Mouse (Mus musculus) limb, embryonic 13.5 days (tissue): Measurements from ENCODE around the gene Micu2. TPM values are rescaled to one million over a fixed set of nuclear protein-coding genes. Genes with fewer than 3 reads are reported as not detected.
"Not testable (repeated sequence)": the region's sequence is repeated elsewhere in the genome, so short reads cannot be mapped to it uniquely, and the experiment has no call there.

Experiments used
- ATAC-seq: fragments of 200-750 bp; cut with Nextera tagmentation; 2 replicates; pipeline ENCODE4 v1.8.0; 2017; ENCODE audit warnings: low read depth, moderate number of reproducible peaks, moderate TSS enrichment; ENCODE audit not compliant: low FRiP score
- H3K27ac ChIP-seq: fragments of 300-500 bp; sonication (generic); 2 replicates; pipeline ENCODE4 v1.5.1; 2015; ENCODE audit warnings: inconsistent platforms, mild to moderate bottlenecking, moderate library complexity
- H3K27me3 ChIP-seq: fragments of 300-500 bp; sonication (generic); 2 replicates; pipeline ENCODE4 v1.6.1; 2015; ENCODE audit warnings: mild to moderate bottlenecking, inconsistent platforms
- H3K36me3 ChIP-seq: fragments of 300-500 bp; sonication (generic); 2 replicates; pipeline ENCODE4 v1.6.1; 2015; ENCODE audit warnings: inconsistent platforms, mild to moderate bottlenecking, moderate library complexity
- H3K4me1 ChIP-seq: fragments of 300-500 bp; sonication (generic); 2 replicates; pipeline ENCODE4 v1.6.1; 2015; ENCODE audit warnings: inconsistent platforms
- H3K4me2 ChIP-seq: fragments of 300-500 bp; sonication (generic); replicated peaks from 2 replicates; pipeline ENCODE4 v1.6.1; 2015; ENCODE audit warnings: inconsistent platforms, mild to moderate bottlenecking, moderate library complexity
- H3K4me3 ChIP-seq: fragments of 300-500 bp; sonication (generic); 2 replicates; pipeline ENCODE4 v1.5.1; 2015; ENCODE audit warnings: moderate library complexity, mild to moderate bottlenecking, inconsistent platforms
- H3K9ac ChIP-seq: fragments of 300-500 bp; sonication (generic); 2 replicates; pipeline ENCODE4 v1.6.1; 2015; ENCODE audit warnings: mild to moderate bottlenecking, inconsistent platforms
- H3K9me3 ChIP-seq: fragments of 300-500 bp; sonication (generic); 2 replicates; pipeline ENCODE4 v1.6.1; 2016; ENCODE audit warnings: inconsistent platforms
- WGBS: fragments of 180-500 bp; shearing (Covaris S2); methylation state at CpG from one replicate; pipeline ENCODE4 v1.1.7; 2015; 5-methylcytosine and 5-hydroxymethylcytosine counted together
- polyA plus RNA-seq: library from polyadenylated mRNA; unstranded; fragments of >200 nt; fragmentation: Nextera tagmentation; extraction: Ambion mirVana; gene quantifications from 2 replicates; pipeline ENCODE4 v1.2.1, GENCODE M21; 2015

Gene Micu2
- polyA plus RNA-seq, 1 experiment from 2014 or later: 93.8 TPM

- no peak for ATAC-seq
- Histone ChIP-seq H3K4me3 (no peak overlapping the region), H3K9ac (no peak overlapping the region), H3K4me1 (no peaks in the 10 kb centered on the region), H3K36me3 (peaks cover 15% of the 10 kb centered on the region), H3K4me2 (no peak overlapping the region), H3K9me3 (no peaks in the 10 kb centered on the region), H3K27me3 (no peaks in the 10 kb centered on the region), H3K27ac (no peak overlapping the region)
- 77% methylated on average over 4 of the region's 4 CpGs for WGBS
Observed at GRCm38 (mm10) chr14:57911316-57911715, 87.7 kb downstream of the Micu2 start.

- ATAC-seq: peak; percentile 86
- H3K4me1 ChIP-seq: no peaks in the 10 kb centered on the region
- H3K4me2 ChIP-seq: peak overlapping the region; percentile 63
- H3K36me3 ChIP-seq: peaks cover 8% of the 10 kb centered on the region
- no peaks in the 10 kb centered on the region for H3K9me3 ChIP-seq
- WGBS: 23% methylated on average over 26 of the region's 26 CpGs
- no peaks in the 10 kb centered on the region for H3K27me3 ChIP-seq
- peak overlapping the region; percentile 35 for H3K4me3 ChIP-seq
- peak overlapping the region; percentile 61 for H3K9ac ChIP-seq
- H3K27ac ChIP-seq: no peak overlapping the region
Observed at GRCm38 (mm10) chr14:57910501-57911068, 88.5 kb downstream of the Micu2 start.

GRCm38 (mm10) chr14:57909297-57909696, 89.8 kb downstream of the Micu2 start:
- H3K4me3 ChIP-seq: no peak overlapping the region
- no peaks in the 10 kb centered on the region for H3K36me3 ChIP-seq
- H3K27me3 ChIP-seq: no peaks in the 10 kb centered on the region
- no peak overlapping the region for H3K4me2 ChIP-seq
- 81% methylated on average over 5 of the region's 5 CpGs for WGBS
- H3K9ac ChIP-seq: no peak overlapping the region
- no peaks in the 10 kb centered on the region for H3K4me1 ChIP-seq
- no peak overlapping the region for H3K27ac ChIP-seq
- ATAC-seq: no peak
- no peaks in the 10 kb centered on the region for H3K9me3 ChIP-seq

- no peaks in the 10 kb centered on the region for H3K4me1 ChIP-seq
- H3K27ac ChIP-seq: no peak overlapping the region
- H3K9me3 ChIP-seq: no peaks in the 10 kb centered on the region
- H3K9ac ChIP-seq: no peak overlapping the region
- no peak overlapping the region for H3K4me2 ChIP-seq
- H3K36me3 ChIP-seq: no peaks in the 10 kb centered on the region
- no peaks in the 10 kb centered on the region for H3K27me3 ChIP-seq
- WGBS: 65% methylated on average over 2 of the region's 2 CpGs
- ATAC-seq: no peak
- no peak overlapping the region for H3K4me3 ChIP-seq
Observed at GRCm38 (mm10) chr14:57908431-57908830, 90.6 kb downstream of the Micu2 start.

- no peaks in the 10 kb centered on the region for H3K4me1 ChIP-seq
- no peak overlapping the region for H3K4me2 ChIP-seq
Observed at GRCm38 (mm10) chr14:57901998-57902397, 97.1 kb downstream of the Micu2 start.

GRCm38 (mm10) chr14:57896882-57897281, 102.2 kb downstream of the Micu2 start:
- Histone ChIP-seq H3K27me3 (no peaks in the 10 kb centered on the region), H3K36me3 (no peaks in the 10 kb centered on the region), H3K4me3 (no peak overlapping the region), H3K9me3 (no peaks in the 10 kb centered on the region), H3K9ac (no peak overlapping the region), H3K4me2 (no peak overlapping the region), H3K4me1 (no peaks in the 10 kb centered on the region), H3K27ac (no peak overlapping the region)
- ATAC-seq: no peak
- WGBS: 94% methylated on average over 12 of the region's 12 CpGs

More at GRCm38 (mm10) chr14:57901998-57902397, 97.1 kb downstream of the Micu2 start:
- Histone ChIP-seq H3K27ac (no peak overlapping the region), H3K27me3 (no peaks in the 10 kb centered on the region), H3K9ac (no peak overlapping the region), H3K4me3 (no peak overlapping the region), H3K9me3 (no peaks in the 10 kb centered on the region), H3K36me3 (no peaks in the 10 kb centered on the region)
- ATAC-seq: no peak
- 66% methylated on average over 1 of the region's 1 CpGs for WGBS

GRCm38 (mm10) chr14:57896088-57896871, 102.8 kb downstream of the Micu2 start:
- not testable (repeated sequence) for H3K27me3 ChIP-seq, H3K4me1 ChIP-seq, H3K27ac ChIP-seq, ATAC-seq, H3K4me3 ChIP-seq, H3K4me2 ChIP-seq, H3K9me3 ChIP-seq, H3K9ac ChIP-seq, H3K36me3 ChIP-seq
- WGBS: 68% methylated on average over 8 of the region's 8 CpGs

- 88% methylated on average over 2 of the region's 2 CpGs for WGBS
- Histone ChIP-seq H3K36me3 (no peaks in the 10 kb centered on the region), H3K27ac (no peak overlapping the region), H3K4me2 (no peak overlapping the region), H3K9ac (no peak overlapping the region), H3K4me3 (no peak overlapping the region), H3K4me1 (no peaks in the 10 kb centered on the region), H3K27me3 (no peaks in the 10 kb centered on the region), H3K9me3 (no peaks in the 10 kb centered on the region)
- ATAC-seq: no peak
Observed at GRCm38 (mm10) chr14:57894346-57894745, 104.7 kb downstream of the Micu2 start.

- no peak overlapping the region for H3K27ac ChIP-seq
- H3K4me2 ChIP-seq: no peak overlapping the region
- H3K9me3 ChIP-seq: no peaks in the 10 kb centered on the region
- H3K9ac ChIP-seq: no peak overlapping the region
- ATAC-seq: no peak
- WGBS: 100% methylated on average over 1 of the region's 1 CpGs
- H3K36me3 ChIP-seq: no peaks in the 10 kb centered on the region
- H3K27me3 ChIP-seq: no peaks in the 10 kb centered on the region
- H3K4me3 ChIP-seq: no peak overlapping the region
- peaks cover 9% of the 10 kb centered on the region for H3K4me1 ChIP-seq
Observed at GRCm38 (mm10) chr14:57892961-57893360, 106.1 kb downstream of the Micu2 start.

- peak; percentile 96 for ATAC-seq
- H3K27ac ChIP-seq: peak within 1 kb of the TSS; percentile 83
- 4% methylated on average over 62 of the region's 65 CpGs for WGBS
Observed at GRCm38 (mm10) chr14:57890011-57890842, 108.8 kb downstream of the Micu2 start, which contains the start of gene Zdhhc20. TSS of gene Zdhhc20 (minus strand) at chr14:57890276.

GRCm38 (mm10) chr14:57889541-57890010, 109.5 kb downstream of the Micu2 start:
- peaks cover 8% of the 10 kb centered on the region; the same call in 1 of the 2 replicates for H3K36me3 ChIP-seq
- no peaks in the 10 kb centered on the region for H3K9me3 ChIP-seq
- no peaks in the 10 kb centered on the region for H3K27me3 ChIP-seq
- peak overlapping the region; percentile 83 for H3K27ac ChIP-seq
- peak overlapping the region; percentile 93 for H3K4me3 ChIP-seq
- no peak for ATAC-seq
- WGBS: under 1% methylated on average over 37 of the region's 37 CpGs
- H3K4me2 ChIP-seq: peak overlapping the region; percentile 74
- H3K9ac ChIP-seq: peak overlapping the region; percentile 95
- H3K4me1 ChIP-seq: peaks cover 16% of the 10 kb centered on the region

More at GRCm38 (mm10) chr14:57890011-57890842, 108.8 kb downstream of the Micu2 start, which contains the start of gene Zdhhc20:
- Histone ChIP-seq H3K9ac (peak within 1 kb of the TSS; percentile 95), H3K4me3 (peak within 1 kb of the TSS; percentile 93), H3K36me3 (peaks cover 6% of the 10 kb centered on the region; the same call in 1 of the 2 replicates), H3K9me3 (no peaks in the 10 kb centered on the region), H3K27me3 (no peaks in the 10 kb centered on the region), H3K4me1 (peaks cover 16% of the 10 kb centered on the region), H3K4me2 (peak within 1 kb of the TSS; percentile 74)
